Mouse (Mus musculus): ENCODE results near the gene Csf3.

GRCm38 (mm10) chr11:98720756-98721155 lies 19.7 kb downstream of the Csf3 start:
- TF ChIP-seq POLR2A (IDR thresholded peaks at IDR 0.05; ENCODE audit: low read depth, low read length) (no peak), CTCF (IDR thresholded peaks at IDR 0.05; ENCODE audit: borderline replicate concordance, insufficient read depth, low read length) (no peak)

Measured in embryonic fibroblast, embryonic 13.5 days (primary cell).